16 mouse cellular contexts compared by ENCODE assay signal in the genomic region with DNA sequence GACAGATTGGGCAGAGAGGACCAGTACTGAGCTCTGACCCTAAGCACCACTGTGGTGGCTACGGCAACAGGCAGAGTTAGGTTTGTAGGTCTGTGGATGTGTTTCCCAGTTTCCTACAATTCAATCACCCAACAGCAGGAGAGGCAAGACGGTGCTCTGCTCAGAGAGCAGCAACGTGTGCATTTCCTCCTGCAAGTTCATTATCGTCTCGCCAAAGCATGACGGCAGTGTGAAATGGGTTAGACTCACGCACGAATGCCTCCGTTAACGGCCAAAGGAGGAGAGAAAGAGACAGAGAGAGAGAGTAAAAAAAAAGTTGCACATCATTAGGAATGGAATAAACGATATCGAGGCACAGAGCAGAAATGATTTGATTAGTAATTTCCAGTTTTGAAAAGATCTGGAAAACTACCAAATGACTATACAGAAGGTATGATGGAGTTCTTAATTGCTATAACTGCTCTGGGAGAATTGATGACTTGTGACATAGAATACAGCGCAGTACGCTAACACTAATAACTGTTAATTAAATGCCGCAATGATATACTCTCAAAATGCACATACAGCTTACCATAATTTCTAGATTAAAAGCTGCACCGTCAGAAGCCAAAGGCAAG.
A peak's percentile ranks its signal among the peaks of the same experiment; 100 is the strongest.
DNase-seq lines count a peak whose midpoint lies in the region; ATAC-seq and TF ChIP-seq lines count a peak whose summit lies in the region.
"Had no signal": no experiment of that assay in that cellular context is flagged by ENCODE, and none has a peak within 500 bp of the region (broad histone marks: within the 10 kb centered on the region; RNA-seq: fewer than 3 reads in every experiment).

No protein-coding gene starts in this region.

- H3K9me3 ChIP-seq in forebrain, postnatal 0 days (ENCODE audit: low read length), result no peaks in the 10 kb centered on the region
- no peaks in the 10 kb centered on the region for H3K9me3 ChIP-seq in midbrain, embryonic 13.5 days
- H3K9me3 ChIP-seq in heart, embryonic 10.5 days, result no peaks in the 10 kb centered on the region
- H3K9me3 ChIP-seq: embryonic facial prominence, embryonic 13.5 days had no signal

- H3K27ac ChIP-seq in layer of hippocampus, adult 2 months, result peak overlapping the region; percentile 58
- no peak overlapping the region for H3K27ac ChIP-seq in forebrain, postnatal 0 days (ENCODE audit: low read depth, low read length)
- H3K27ac ChIP-seq in midbrain, embryonic 13.5 days, result peak overlapping the region; percentile 86
- H3K27ac ChIP-seq in heart, embryonic 10.5 days, result no peak overlapping the region
- H3K27ac ChIP-seq: embryonic facial prominence, embryonic 13.5 days; liver, embryonic 14.5 days; macrophage had no signal

- H3K36me3 ChIP-seq in forebrain, postnatal 0 days (ENCODE audit: insufficient read depth), result no peaks in the 10 kb centered on the region
- H3K36me3 ChIP-seq in midbrain, embryonic 13.5 days, result no peaks in the 10 kb centered on the region
- H3K36me3 ChIP-seq in heart, embryonic 10.5 days, result no peaks in the 10 kb centered on the region
- H3K36me3 ChIP-seq: embryonic facial prominence, embryonic 13.5 days had no signal

- H3K27me3 ChIP-seq in forebrain, postnatal 0 days (ENCODE audit: insufficient read depth, low read length), result no peaks in the 10 kb centered on the region
- peaks cover 25% of the 10 kb centered on the region for H3K27me3 ChIP-seq in midbrain, embryonic 13.5 days
- no peaks in the 10 kb centered on the region; the same call in 1 of the 2 replicates for H3K27me3 ChIP-seq in heart, embryonic 10.5 days (ENCODE audit: insufficient read depth, poor library complexity, severe bottlenecking)
- H3K27me3 ChIP-seq: embryonic facial prominence, embryonic 13.5 days had no signal

- H3K4me2 ChIP-seq in forebrain, postnatal 0 days (ENCODE audit: low read depth), result no peak overlapping the region
- H3K4me2 ChIP-seq in midbrain, embryonic 13.5 days (replicated peaks), result peak overlapping the region; percentile 17; the same call in 1 of the 2 replicates
- H3K4me2 ChIP-seq: embryonic facial prominence, embryonic 13.5 days had no signal

- H3K9ac ChIP-seq in forebrain, postnatal 0 days, result no peak overlapping the region
- no peak overlapping the region for H3K9ac ChIP-seq in midbrain, embryonic 13.5 days (replicated peaks)
- H3K9ac ChIP-seq: embryonic facial prominence, embryonic 13.5 days; liver, embryonic 14.5 days had no signal

- no peak for TF ChIP-seq CTCF in layer of hippocampus, adult 2 months (conservative IDR thresholded peaks at IDR 0.05)
- no peak for TF ChIP-seq CTCF in forebrain, postnatal 0 days (IDR thresholded peaks at IDR 0.05; ENCODE audit: low read depth)

- 16% methylated on average over 16 of the region's 16 CpGs for WGBS in forebrain, postnatal 0 days
- 38% methylated on average over 16 of the region's 16 CpGs for WGBS in midbrain, embryonic 13.5 days
- WGBS in heart, embryonic 10.5 days, result 86% methylated on average over 16 of the region's 16 CpGs

- DNase-seq in layer of hippocampus, adult 2 months (ENCODE audit: low spot score in 2 of 2), result no peak
- DNase-seq in layer of hippocampus, adult 18-20 months (ENCODE audit: low spot score in 2 of 2), result no peak
- peak; percentile 42 for DNase-seq in forebrain, postnatal 0 days
- DNase-seq in lung, postnatal 10 days, result no peak
- DNase-seq in layer of hippocampus, adult 9-11 months, result no peak
- DNase-seq in heart, embryonic 10.5 days (ENCODE audit: low spot score), result no peak
- DNase-seq: cerebellum, adult 9-11 months; heart, adult 11 months; heart, postnatal 10 days; kidney, adult 11 months; right cerebral cortex, postnatal 14 days had no signal

- peak; percentile 34; the same call in 1 of the 2 replicates for ATAC-seq in forebrain, postnatal 0 days
- ATAC-seq in midbrain, embryonic 13.5 days, result peak; percentile 9; the same call in 1 of the 2 replicates
- ATAC-seq: activated CD4-positive, CD25-positive, alpha-beta regulatory T cell, adult 4 months had no signal

- peaks cover 6% of the 10 kb centered on the region for H3K4me1 ChIP-seq in forebrain, postnatal 0 days (ENCODE audit: insufficient read depth)
- peaks cover 36% of the 10 kb centered on the region for H3K4me1 ChIP-seq in midbrain, embryonic 13.5 days (replicated peaks)
- H3K4me1 ChIP-seq in heart, embryonic 10.5 days, result no peaks in the 10 kb centered on the region

- H3K4me3 ChIP-seq in layer of hippocampus, adult 2 months, result no peak overlapping the region; the same call in 1 of the 2 replicates
- H3K4me3 ChIP-seq in forebrain, postnatal 0 days (ENCODE audit: low read depth, low read length), result no peak overlapping the region
- no peak overlapping the region for H3K4me3 ChIP-seq in midbrain, embryonic 13.5 days (replicated peaks)
- H3K4me3 ChIP-seq in heart, embryonic 10.5 days, result no peak overlapping the region
- H3K4me3 ChIP-seq: embryonic facial prominence, embryonic 13.5 days had no signal

Comparison
In these comparisons a context has a peak if more than half of its experiments do, and no peak if none do; other contexts are left out.
1. H3K27ac ChIP-seq: peak in layer of hippocampus, adult 2 months (single experiment) and midbrain, embryonic 13.5 days (single experiment); none in forebrain, postnatal 0 days (single experiment) and heart, embryonic 10.5 days (single experiment).